Mouse (Mus musculus) cerebellum, adult 9-11 months (tissue): ENCODE data around the gene Trappc10.

ENCODE experiments used
- DNase-seq: peaks from one replicate; pipeline ENCODE4 v3.0.0; 2022

The Trappc10 gene

DNA sequence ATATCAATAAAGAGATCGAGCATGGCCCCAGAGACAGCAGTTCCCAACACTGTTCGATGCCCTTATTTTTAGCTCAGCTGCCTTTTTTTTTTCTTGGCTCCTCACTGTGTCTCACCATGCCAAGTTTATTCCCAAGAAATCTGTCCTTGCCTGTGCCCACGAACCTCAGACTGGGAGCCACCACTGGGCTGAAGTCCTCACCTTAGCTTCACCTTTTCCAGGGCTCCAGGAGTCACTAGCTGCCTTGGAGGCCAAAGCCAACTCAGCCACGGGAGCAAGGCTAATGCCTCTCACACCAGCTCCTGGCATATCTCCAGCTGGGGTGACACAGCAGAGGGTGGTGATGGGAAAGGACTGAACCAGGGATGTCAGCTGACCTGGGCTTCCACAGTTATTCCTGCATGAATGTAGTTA lies 11.2 kb upstream of the Trappc10 start:
- DNase-seq = no peak

DNA sequence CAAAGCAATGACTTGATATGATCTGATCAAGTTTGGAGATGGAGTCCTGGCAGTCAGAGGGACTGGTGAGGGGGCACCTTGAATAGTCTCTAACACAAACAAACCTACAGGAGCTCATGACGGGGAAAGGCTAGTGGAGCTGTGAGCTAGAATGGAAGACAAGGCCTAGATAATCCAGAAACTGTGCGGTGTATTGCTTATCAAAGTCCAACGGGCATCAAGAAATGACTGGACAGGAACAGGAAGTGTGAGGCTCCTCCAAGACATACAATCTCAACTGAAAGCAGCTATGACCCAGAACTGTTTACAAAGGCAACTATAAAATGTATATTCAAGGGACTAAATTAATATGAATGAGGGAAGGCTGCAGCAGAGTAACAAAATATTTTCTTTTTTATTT lies 2.8 kb upstream of the Trappc10 start:
- no peak for DNase-seq

DNA sequence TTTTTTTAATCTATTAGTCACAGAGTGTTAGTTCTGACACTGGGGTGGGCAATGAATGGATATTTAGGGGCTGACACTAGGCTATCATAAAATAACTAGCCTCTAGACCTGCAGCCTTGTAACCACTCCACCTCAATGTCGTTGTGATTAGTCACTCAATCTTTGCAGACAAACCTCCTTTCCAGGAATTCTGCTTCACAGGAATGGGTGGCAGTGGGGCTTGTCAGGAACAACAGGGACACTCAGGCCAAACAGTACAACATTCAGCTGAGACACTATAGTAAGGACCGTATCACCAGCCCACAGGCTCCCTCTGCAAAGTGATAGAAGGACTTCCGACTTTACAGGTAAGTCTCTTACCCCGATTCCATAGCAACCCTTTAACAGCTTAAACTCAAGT lies 2.3 kb upstream of the Trappc10 start:
- no peak for DNase-seq

DNA sequence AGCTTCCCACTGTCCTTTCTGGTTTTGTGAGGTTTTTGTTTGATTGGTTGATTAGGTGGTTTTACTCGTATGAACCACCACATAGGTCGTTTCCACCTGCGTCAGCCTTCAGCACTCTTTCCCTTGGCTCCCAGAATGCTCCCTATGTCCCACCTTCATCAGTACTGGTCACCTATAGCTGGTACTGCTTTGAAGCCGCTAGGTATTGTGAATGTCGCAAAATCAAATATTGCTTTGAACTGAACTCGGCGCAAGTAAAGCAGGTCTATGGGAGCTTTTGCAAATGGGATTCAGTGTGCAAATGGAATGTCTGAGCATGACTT lies 745 bp upstream of the Trappc10 start:
- no peak for DNase-seq

DNA sequence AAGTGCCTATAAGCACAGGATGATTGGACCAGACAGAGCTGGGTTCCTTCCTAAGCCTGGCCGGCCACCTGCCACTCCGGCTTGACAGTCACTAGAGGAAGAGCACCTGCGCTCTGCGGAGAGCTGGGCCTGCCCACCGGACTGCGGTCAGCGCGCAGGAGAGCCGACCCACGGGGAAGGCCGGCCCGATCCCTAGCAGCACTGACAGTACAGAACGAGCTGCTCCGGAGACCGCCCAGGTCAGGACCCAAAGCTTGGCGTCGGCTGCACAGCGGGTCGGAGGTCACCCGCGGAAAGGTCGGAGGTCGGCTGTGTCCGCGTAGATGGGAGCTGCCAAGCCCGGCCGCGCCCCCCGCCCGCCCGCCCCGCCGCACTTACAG lies 393 bp downstream of the Trappc10 start:
- peak; percentile 63 for DNase-seq

DNA sequence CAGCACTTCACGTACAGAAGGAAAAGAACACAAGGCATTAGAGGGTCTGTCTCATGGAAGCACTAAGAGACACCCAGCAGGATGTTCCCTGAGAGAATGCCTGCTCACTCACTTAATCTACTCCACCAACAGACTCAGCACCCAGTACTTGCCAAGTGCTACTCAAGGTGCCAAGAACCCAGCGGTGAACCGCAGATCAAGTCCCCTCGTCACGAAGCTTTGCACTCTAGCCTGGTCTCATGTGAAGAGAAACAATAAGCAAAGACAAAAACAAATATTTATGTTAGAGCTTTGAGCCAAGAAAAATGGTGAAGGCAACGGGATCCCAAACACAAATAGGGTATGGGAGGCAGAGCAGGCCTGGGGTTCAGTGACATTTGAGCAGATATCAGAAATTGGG lies 5.5 kb downstream of the Trappc10 start:
- peak; percentile 28 for DNase-seq

DNA sequence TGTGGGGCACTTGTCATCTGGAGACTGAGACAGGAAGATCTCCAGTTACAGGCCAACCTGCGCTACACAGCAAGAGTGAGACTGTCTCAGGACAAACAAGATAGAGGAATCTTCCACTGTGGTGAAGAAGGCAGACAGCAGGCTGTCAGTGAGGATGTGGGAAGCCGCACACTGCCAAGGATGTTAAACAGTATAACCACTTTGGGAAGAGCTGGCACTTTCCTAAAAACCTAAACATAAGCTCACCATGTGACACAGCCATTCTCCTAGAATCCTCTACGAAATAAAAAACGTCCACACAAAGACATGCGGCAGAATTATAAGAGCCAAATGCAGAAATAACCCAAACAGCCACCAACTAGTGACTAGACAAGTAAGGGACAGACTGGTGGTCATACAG lies 6.1 kb downstream of the Trappc10 start:
- no peak for DNase-seq

DNA sequence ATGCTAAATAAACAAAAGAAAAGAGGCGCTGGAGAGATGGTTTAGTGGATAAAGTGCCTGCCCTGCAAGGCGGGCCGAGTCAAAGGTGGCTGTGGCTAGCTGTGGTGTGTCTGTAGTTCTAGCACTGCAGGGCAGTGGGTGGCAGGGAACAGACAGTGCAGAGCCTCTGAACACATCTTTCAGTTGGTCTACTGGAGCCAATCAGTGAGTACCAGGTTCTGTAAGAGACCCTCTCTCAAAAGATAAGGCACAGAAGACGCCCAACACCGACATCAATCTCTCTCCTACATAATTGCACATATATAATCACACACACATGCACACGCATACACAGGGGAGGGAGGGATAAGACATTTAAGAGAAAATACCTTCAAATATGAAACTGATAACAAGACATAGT lies 6.6 kb downstream of the Trappc10 start:
- no peak for DNase-seq

DNA sequence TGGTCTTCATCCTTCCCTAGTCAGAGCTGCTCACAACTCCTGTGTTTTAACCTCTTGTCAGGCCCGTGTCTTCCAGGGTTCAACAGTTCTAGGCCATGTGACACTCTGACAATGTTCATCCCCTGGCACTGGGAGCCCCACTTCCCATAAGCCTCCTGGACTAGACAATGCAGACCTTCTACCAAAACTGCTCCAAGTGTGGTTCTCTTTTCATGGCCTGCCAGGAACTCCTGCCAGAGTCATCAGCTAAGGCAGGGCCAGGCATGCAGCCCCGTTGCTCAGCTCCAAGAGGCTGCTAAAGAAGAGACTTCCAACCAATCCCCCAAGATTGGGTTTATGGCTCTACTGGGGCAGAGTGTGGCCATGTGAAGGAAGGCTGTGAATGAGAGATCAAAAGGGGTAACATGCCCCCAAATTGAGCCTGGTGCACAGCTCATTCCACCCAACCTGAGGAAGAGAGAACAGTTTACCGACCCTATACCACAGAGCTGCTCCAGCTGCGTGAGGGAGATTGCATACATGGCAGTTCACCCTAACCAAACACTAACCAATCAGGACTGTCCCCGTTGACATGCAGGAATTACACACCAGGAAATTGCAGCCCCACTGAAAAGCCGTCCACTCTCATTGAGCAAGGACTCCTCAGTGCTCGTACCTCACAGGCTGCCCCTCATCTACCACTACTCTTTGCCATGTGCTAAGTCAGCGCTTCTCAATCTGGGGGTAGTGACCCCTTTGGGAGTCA lies 7.4 kb downstream of the Trappc10 start:
- no peak for DNase-seq

DNA sequence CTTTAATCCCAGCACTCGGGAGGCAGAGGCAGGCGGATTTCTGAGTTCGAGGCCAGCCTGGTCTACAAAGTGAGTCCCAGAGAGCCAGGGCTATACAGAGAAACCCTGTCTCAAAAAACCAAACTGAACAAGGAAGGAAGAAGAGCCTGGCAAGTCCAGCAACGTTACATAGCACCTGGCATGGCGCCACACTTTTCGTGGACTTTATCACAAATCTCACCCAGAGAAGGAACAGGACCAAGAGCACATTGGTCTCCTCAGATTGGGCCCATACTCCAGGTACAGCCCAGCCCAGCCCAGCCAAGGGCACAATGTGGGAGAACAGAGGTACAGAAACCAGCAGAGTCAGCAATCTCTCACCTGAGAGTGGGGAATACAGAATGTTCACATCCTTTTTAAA lies 10.7 kb downstream of the Trappc10 start:
- no peak for DNase-seq

DNA sequence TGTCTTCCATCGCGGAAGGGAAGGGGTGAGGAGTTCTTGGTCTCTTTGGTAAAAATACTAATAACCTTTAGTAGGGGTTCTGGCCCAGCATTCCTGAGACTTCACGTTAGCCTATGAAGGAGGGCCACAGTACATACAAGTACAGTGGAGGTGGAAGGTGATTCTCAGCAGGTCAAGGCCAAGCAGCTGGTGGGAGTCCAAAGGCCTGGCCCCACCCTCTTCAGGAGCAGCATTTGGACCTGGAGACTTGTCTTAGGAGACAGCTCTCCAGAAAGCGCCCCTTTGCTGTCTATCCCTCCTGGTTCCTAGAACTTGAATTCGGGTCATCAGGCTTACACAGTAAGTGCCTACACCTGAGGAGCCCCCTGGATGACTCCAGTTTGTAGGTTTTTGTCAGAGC lies 11.3 kb downstream of the Trappc10 start:
- DNase-seq = no peak

DNA sequence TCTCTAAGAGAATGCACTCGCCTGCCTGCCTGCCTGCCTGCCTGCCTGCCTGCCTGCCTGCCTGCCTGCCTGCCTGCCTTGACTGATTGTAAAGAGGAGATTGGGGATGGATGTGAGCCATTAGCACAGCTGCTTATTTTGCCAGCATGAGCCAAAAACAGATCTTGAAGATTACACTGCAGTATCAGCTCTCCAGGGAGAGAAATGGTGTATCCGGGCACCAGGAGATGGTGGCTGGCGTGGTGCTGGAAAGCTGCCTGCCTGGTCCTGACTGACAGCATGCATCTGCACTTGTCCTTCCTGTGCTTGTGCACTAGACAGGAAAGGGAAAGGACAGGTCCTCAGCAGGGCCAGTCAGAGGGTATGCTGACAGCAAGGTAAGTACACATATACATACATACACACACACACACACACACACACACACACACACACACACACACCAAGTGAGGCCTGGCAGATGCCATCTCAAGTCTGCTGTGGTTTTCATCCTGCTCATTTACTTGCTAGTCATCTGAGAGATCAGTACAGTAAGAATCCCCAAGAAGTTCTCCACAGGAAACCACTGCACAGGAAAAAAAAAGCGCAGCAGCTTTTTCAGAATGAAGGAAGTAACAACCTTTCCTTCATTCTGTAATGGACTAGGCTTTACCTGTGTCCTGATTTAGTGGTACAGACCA lies 12.0 kb downstream of the Trappc10 start:
- DNase-seq = no peak

DNA sequence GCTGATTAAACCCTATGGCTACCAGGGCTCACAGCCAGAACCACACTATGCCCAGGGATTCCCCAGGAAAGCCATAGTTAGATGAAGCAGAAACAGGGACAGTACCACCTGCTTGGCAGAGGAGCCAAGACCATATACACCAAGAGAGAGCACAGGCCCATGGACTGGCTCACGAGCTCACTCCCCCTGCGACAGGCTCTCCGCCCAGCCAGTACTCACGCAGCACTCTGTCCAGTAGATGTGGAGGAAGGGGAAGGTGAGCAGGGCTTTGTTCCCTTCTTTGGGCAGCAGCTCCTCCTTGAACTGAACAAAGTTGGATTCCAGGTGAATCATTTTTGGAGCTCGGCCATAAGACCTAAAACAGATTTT lies 15.9 kb downstream of the Trappc10 start:
- DNase-seq = no peak

DNA sequence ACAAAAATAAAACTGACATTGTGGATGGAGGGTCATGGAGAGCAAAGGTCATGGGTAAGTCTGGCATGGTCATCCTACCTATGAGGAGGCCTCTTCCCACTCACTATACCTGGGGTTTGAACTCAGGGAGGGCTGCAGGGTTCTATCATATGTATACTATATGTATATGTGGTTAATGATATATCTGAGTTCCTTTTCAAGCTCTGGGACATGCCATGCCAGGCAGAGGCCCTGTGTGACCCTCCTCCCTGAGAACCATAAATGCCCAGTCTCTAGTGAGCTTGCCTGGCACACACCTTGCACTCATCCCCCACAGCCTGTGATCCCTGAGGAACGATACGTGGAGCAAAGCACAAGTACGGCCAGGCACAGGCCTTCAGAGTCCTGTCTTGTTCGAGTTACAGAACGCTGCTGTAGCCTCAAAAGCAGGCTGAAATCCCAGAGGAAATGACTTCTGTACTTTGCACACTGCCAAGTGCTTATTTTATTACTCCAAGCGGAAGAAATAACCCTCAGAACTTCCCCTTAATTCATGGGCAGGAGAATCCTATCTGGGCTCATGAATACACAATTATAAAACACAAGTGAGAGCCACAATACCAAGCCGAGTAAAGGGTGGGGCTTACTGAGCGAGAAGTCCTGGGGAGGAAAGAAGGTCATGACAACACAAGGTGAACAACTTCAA lies 16.4 kb downstream of the Trappc10 start:
- DNase-seq = no peak

DNA sequence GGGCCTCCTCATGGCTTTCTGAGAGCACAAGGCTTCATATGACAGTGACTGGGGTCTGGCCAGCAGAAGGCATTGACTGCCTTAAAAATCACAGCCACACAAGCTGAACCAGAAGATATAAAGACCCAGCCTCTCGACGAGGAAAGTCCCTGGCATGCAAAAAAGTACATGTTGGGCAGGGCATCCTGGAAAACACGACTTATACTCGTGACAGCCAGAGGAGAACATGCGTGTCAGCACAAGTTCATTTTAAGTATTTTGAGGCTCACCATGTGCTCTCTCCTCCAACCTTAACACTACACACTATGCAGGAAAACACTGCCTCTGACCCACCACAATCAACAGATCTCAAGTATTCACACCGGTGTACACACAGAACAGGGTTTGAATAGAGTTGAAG lies 20.3 kb downstream of the Trappc10 start:
- no peak for DNase-seq

DNA sequence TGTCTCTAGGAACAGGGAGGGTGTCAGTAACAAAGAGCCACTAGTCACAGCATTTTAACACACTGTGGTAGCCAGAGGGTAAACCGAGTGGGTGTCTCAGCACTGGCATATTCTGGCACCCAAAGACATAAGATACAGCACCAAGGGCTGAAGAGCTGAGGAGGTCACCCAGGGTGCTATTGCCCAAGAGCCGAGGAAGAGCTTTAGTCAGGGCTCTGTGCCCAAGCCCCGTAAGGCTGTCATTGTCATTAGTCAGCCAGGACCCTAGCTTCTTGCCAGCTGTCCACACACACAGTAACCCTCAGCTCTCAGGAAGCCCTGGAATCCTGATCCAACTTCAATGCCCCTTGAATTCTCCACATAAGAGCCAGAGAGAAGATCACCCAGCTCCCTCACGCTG lies 21.5 kb downstream of the Trappc10 start:
- DNase-seq = no peak

DNA sequence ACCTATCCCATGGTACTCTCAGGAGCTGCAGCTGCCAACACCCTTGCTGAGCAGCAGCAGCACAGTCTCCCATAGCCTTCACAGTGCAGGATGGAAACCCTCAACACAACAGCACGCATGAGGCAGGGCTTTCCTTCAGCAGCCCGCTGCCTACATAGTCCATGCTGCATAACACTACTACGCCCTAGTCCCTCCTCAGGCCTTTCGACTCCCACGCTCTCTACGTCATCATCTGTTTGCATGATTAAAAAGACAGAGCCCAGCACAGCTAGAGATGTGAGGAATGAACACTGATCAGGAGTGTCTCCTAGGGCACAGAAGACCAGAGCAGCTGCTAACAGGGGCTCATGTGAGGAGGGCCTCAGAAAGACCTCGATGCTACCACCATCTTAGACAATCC lies 23.1 kb downstream of the Trappc10 start:
- DNase-seq = no peak

DNA sequence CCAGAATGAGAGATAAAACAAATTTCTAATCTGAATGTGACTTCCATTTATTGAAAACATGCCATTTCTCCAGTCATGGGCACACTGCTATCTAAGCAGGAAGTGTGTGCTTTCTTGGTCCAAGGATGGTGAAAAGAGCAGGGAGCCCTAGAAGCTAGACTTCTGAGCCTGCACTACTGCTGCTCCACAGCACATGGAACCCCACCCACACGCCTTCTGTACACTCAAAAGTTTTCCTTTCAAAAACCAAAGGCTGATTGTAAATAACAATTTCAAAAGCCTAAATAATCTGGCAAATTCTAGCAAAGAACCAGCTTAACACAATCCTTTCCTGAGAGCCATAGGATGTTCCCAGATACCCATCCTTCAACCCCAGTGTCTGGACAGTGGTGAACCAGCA lies 24.9 kb downstream of the Trappc10 start:
- DNase-seq = no peak

DNA sequence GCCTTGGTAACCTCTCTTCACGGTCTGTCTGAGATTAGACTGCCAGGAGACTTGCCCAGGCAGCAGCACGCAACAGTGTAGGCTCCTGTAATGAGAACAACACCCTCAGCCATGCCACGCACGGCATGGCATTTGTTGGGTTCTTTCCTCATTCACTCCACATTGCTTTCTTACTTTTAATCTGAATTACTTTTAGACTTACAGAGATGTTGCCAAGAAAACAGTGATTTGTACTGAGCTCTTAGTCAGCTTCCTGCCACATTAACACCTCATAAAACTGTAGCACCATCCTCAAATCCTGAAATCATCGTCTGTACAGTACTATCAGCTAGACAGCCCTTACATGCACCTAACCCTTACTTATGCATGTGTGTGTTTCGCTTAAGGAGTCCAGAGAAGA lies 25.9 kb downstream of the Trappc10 start:
- DNase-seq = no peak

DNA sequence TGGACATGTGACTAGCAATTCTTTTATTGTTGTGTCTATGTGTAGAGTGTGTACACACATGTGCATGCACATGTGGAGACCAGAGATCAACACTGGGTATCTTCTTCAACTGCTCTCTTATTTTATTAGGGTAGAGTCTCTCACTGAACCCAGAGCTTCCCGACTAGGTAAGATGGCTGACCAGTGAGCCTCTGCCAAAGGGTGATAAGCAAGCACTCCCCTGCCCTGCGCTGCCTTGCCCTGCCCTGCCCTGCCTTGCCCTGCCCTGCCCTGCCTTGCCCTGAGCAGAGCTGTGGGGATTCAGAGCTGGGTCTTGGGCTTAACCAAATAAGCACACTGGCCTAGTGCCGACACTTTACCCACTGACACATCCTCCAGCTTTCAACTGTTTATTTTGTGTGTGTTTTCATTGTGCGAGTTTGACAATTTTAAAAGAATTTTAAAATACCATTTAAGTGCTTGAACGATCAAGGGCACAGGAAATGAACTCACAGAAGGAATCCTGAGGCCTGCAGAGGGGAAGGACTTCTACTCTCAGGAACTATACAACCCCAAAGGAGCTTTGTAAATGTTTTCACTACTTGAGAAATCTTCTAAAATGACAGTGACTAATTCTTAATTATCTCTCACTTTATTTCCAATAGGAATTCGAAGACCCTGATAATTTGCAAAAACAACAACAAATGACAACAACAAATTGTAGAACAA lies 27.9 kb downstream of the Trappc10 start:
- no peak for DNase-seq

DNA sequence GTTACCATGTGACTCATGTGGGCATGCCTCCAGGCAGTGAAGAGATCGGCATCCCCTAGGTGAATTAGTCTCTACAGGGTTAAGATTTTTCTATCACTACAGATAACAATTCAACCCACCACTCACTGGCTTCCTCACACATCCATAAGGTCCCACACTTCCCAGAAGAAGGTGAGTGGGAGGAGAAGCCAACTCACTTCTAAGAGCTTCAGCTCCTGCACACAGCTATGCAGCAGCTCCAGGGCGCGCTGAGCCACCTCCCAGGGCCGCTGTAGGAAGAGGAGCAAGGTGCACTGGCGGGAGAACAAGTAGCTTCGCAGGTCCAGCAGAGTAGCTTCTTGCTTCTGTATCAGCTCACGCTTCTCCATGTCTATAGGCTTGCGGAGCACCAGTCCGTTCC lies 30.1 kb downstream of the Trappc10 start:
- no peak for DNase-seq

DNA sequence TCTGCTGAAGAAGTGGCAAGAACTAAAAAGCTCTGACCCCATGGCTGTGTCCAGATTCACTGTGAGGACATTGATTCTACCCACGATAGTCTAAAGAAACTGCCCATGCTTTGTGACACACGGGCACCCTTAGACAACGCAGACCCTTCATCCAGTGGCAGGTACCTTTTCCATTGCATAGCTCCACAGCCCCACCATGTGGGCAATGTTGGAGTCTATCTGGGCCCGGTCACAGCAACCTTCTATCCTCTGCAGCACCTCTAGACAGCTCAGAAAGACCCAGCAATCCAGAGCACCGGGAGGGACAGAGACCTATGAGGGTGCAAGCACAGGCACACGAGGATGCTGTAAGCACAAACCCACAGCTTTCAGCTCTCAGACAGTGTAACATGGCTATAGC lies 33.1 kb downstream of the Trappc10 start:
- no peak for DNase-seq

DNA sequence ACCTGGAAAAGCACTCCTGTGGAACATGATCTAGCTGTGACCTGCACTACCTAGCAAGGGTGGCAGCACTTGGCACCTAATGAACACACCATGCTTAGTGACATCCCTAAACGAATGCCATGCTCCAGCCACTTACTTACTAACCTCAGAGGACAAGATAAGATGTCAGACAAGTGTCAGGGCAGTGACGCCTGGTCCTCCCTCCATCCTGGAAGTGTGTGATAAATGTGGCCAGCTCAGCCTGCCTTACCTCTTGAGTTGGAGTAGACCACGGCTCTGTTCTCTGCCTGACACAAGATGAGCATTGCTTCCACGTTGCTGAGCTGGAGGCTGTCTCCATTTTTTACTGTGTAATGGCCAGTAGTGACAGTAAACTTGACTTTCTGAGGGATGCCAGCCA lies 43.3 kb downstream of the Trappc10 start:
- DNase-seq = no peak

DNA sequence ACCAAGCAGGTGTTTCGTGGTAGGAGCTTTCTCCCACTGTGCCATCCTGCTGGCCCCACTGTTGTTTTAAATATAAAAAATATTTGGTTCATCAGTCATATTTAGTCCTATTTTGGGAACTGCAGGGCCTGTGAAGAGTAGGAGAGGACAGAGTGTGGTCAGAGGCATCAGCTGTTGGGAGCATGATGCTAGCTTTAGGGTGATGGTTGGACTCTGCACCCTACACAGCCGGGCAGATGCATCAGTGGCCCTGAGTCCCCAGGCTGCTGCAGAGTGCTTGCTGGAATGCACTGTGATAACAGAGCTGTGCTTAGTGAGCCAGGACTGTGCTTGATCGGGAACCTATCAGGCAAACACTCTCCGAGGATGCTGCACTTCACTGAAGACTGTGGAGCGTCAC lies 51.5 kb downstream of the Trappc10 start:
- no peak for DNase-seq
